Mouse (Mus musculus) frontal cortex, adult (tissue): ENCODE measurements around the gene Uck2.
A peak's percentile ranks its signal among the peaks of the same experiment; 100 is the strongest.

Source experiments
- ATAC-seq: cut with Nextera tagmentation; 2 replicates; pipeline ENCODE4 v1.9.2; 2017; ENCODE audit warnings: mild to moderate bottlenecking, moderate library complexity, mixed read lengths; ENCODE audit not compliant: low TSS enrichment

The Uck2 gene

GRCm38 (mm10) chr1:167284258-167284836, 773 bp downstream of the Uck2 start:
- peak; percentile 26; the same call in 1 of the 2 replicates for ATAC-seq

- peak; percentile 28 for ATAC-seq
Observed at GRCm38 (mm10) chr1:167283441-167284257, 1.5 kb downstream of the Uck2 start.

DNA sequence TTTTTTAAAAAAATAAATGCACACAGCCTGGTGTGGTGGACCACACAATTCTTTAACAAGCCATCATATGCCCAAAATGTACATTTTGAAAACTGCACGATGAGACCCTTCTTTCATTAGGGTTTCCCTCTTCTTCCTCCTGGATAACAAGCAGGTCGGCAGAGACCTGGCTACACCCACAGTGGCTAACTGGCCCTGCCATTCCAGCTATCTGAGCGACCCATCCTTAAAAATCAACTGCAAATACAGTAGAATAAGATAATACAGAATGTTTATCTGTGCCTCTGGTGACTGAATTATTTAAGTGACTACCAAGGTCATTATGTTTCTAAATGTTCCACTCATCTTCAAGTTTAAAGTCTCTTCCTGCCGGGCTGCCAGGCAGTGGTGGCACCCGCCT, 2.4 kb downstream of the Uck2 start:
- ATAC-seq = no peak

GRCm38 (mm10) chr1:167282112-167282511, 3.0 kb downstream of the Uck2 start:
- ATAC-seq = no peak

- no peak for ATAC-seq
Observed at GRCm38 (mm10) chr1:167280061-167280460, 5.1 kb downstream of the Uck2 start.

GRCm38 (mm10) chr1:167279160-167279715, 5.9 kb downstream of the Uck2 start:
- peak; percentile 51 for ATAC-seq

DNA sequence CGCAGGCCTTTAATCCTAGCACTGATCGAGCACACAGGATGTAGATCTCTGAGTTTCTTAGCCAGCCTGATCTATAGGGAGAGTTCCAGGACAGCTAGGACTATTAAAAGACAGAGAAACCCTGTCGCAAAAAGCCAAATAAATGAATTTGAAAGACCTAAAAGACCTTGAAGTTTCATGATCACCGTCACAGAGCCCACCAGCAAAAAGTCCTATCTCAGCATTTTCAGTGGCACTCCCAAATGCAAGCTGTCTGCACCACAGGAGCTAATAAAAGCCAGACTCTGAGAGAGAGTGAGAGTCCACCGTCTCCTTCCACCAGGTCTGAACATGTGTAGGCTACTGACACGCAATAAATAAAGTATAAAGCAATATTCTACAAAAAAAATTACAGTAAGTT, 6.7 kb downstream of the Uck2 start:
- ATAC-seq = no peak

DNA sequence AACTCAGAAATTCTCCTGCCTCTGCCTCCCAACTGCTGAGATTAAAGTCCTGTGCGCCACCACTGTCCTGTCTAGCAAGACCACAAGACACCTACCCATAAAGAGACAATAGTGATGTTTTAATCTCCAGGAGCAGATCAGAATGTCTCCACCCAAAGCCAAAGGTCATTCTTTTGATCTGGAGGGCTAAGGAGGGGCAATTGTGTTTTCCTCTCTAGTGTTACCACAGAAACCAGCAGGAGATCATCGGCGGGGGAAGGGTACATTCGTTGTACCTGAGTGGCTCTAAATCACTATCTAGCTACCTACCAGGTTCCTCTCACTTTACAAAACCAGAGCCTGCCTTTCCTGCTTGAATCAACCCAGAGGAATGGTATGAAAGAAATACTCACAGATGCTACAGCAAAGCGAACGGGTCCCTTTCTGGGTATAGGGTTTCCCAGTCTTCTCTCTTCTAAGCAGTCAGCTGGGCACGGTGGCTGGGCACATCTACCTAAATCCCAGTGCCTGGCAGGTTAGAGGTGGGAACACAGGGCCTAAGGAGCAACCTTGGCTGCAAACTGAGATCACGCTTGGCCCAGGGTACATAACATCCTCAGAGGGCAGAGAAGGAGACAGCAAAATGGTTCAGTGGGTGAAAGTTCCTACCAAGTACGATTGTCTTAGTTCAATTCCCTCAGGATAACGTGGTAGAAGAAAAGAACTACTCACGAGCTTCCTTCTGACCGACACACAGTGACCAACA, 10.3 kb downstream of the Uck2 start:
- no peak for ATAC-seq

GRCm38 (mm10) chr1:167273380-167274163, 11.5 kb downstream of the Uck2 start:
- no peak for ATAC-seq

DNA sequence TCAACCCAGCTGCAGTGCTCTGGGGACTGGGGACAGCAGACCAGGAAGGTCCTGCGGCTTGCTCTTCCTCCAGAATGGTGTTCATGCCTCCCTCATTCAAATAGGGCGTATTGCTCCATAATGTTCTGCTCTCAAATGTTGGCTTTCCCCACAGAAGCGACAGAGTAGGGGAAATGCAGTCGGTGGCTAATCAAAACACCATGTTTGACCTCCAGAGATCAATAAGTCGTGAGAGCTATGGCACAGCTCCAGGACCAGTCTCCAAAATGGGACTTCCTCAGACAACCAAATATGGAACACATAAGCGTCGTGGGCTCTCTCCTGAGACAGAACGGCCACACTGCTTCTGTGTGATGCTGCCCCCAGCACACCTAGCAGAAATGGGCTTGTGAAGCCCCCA, 13.3 kb downstream of the Uck2 start:
- no peak for ATAC-seq

- no peak for ATAC-seq
Observed at GRCm38 (mm10) chr1:167271304-167271703, 13.8 kb downstream of the Uck2 start.

- no peak for ATAC-seq
Observed at GRCm38 (mm10) chr1:167270342-167271111, 14.6 kb downstream of the Uck2 start.

DNA sequence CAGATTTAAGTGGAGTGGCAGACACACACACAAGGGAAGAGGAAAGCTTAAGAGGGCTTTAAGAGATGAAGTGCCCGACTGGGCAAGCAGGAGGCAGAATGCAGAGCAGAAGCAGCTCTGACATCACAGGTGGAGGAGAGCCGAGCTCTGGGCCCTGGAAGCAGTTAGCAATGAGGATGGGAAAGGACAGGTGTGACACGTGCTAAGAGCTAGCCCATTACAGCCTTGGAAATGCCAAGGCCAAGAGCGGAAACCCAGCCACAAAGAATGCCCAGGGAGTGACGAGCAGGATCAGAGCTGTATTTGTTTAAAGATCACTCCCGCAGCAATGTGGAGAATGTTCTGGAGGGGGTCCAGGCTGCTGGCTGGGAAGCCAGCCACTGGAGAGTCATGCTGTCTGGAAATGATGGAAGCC, 15.3 kb downstream of the Uck2 start:
- ATAC-seq = peak; percentile 76

DNA sequence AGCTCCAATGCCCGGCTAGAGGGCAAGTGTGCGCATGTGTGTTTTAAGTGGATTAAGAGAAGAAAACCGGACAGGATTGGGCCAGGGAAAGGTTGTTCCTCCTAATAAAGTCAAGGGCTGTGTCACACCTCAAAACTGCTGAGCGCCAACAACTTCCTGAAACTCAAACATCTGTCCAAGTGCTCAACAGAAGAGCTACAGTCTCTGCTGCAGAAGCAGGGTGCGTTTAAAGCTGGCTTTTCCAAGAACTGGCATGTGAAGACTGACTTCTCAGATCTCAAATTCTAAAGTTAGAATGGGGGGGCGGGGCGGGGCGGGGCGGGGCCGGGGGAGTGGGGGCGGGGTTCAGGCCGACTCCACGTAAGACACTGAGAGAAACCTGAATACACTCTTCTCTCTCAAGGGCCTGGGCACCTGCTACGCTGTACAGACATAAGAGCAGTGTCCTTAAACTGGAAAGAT, 15.7 kb downstream of the Uck2 start:
- no peak for ATAC-seq

DNA sequence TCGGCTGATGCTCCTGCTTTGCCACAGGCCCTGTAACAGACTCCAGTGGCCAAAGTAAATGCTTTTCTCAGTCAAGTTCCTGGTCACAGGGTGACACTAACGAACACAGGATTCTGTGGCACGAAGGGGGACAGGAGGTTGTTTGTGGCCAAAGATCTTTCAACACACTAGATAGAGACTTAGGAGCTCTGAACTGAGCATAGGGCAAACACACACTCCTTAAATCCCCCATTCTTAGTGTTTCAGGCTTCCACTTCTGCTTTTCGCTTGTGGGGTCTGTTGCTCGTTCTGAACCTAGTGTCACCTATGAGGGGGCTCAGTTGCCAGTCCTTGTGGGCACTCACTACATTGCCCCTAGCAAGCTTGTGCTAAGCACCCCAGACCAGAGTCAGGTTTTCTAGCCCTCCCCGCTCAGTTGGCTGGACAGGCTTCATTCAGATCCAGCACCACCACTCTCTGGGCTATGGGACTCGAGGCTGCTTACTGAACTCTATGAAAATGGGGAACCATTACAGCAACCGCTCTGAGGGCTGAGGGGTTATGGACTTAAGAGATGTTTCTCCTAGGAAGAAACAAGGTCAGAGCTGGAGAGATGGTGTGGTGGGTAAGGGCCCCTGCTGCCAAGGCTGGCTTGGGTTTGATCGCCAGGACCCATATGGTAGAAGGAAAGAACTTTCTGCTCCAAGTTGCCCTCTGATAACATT, 16.6 kb downstream of the Uck2 start:
- no peak for ATAC-seq

DNA sequence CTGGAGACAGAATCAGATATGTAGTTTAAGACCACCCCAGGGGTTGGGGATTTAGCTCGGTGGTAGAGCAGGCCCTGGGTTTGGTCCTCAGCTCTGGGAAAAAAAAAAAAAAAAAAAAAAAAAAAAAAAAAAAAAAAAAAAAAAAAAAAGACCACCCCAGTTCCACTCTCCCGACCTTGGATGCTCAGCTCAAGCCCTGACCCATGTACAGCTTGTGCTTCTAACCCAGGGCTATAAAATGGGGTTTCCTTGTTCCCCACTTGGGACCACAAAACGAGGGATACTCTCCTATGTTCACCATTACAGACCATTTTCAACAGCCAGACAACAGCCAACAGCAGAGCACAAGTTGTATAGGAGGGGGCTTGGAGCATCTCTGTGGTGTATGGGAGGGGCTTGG, 18.4 kb downstream of the Uck2 start:
- no peak for ATAC-seq

GRCm38 (mm10) chr1:167265366-167265765, 19.8 kb downstream of the Uck2 start:
- no peak for ATAC-seq

DNA sequence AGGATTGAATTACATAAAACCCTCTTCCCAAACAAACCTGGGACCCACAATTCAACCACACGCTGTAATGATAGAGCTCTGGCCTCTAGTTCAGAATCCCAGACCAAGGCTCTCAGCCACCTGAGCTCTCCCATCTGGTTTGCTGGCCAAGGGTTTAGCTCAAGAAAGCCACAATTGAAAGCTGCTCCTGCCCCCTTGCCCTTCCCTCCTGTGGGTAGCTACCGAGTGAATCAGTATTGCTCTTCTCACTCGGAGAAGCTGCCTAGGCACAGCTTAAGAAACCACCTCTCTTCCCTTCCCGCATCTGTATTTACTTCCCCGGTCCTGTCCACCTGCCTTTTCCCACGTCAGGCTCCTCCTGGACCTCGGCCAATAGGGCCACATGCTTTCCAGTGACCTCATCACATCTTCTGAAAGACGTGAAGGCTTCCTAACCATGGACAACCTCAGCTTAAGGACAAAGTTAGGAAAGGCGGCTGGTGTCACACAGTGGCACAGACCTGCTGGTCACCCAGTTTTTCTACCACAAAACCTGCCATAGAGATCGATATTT, 22.6 kb downstream of the Uck2 start:
- ATAC-seq = no peak

DNA sequence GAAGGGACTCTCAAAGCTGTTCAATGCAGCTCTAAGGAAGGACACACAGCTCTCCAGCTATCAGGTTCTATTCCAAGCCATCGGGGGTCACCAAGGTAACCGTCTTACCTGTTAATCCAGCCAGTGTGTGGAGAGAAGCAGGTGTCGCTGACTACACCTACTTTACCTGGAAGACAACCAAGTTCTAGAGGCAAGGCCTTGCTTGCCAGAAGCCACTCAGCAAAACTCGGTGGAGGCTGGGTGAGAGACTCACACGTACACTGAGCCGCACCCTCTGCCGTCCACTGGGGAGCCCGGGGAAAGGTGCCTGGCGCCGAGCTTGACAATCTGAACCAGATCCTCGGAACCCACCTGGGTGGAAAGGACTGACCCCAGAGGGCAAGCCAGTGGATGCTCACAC, 23.4 kb downstream of the Uck2 start:
- ATAC-seq = no peak

DNA sequence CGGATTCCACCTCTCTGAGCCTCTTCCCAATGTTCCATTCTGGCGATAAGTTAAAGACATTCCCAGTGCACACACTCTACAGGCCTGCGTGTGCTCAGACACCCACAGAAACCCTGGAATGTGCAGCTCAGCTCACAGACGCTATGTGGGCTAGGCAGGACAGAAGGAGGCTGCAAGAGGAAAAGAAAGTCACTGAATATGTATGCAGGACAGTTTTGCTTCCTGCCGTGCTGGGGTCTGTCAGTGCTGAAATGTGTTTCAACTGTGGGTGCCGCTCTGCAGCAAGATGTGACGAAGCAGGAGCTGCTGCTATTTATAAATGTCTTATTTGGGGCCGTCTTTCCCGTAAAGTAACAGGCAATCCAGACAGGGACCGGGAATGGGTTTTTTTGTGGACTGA, 25.4 kb downstream of the Uck2 start:
- ATAC-seq = peak; percentile 93
